Mouse (Mus musculus): ENCODE measurements around the gene Baz1a. TPM values are rescaled to one million over a fixed set of nuclear protein-coding genes. Genes with fewer than 3 reads are reported as not detected.

Gene Baz1a
- 35.4 and 44.5 TPM in 2 replicates for polyA plus RNA-seq (2012; ENCODE audit: low replicate concordance)

DNA sequence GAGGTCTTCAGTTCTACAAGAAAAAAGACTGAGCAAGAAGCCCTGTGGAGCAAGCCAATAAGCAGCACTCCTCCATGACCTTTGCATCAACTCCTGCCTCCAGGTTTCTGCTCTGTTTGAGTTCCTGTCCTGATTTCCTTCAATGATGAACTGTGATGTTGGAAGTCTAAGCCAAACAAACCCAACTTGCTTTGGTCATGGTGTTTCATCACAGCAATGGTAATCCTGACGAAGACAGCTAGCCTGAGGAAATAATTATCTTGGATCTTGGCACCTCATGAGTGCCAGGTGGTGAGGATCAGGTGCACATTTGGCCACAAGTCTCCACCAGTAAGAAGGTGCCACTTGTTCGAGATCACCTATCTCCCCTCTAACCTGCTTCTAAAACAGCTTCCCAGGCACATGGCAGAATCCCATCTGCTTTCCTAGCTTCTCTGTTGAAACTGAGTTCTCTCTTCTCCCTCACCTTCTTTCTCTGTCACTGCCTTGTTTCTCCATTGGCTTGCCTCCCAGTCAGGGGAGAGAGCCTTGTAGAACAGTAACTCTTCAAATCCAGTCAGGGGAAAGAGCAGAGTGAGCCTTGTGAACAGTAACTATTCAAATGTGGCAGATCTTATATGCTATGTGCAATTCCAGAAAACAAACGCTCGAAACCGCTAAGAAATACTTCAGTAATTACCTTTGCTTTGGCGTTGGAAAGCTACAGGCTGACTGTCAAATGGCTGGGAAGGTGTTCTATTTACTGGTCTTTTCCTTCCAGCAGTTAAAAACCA, at the start of gene Baz1a:
Baz1a (minus strand) TSS at position 723 of the 773 bp plus-strand sequence.

DNA sequence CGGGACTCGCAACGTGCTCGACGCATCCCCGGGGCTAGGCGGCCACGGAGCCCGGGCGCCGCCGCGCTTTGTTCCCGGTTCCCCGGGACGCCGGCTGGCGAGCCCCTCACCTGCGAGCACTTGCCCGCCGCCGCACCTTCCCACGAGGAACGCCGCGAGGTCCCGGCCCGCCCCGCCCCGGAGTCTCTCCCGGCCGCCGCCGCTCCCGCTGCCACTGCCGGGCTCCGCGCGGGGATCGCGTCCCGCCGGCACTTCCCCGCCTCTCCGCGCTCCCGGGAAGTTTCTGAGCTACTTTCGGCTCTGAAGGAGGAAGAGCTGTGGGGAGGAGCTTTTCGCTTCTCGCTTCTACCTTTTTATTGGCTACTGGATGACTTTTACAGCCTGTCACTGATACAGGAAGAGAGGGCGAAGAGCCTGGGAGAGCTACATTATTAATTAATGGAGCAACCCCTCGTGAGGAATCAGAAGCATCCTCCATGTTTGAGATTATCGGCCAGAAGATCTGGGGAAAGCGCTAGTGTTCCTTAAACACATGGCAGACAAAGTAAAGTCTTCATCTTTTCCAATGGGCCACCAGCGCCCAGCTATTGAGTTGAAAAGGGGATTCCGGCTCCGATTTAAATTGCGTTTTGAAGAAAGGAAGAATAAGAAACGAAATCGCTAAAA, 28.0 kb downstream of the Baz1a start, which contains the start of gene Gm20403:
Gm20403 (minus strand) TSS at position 478 of the 666 bp plus-strand sequence.

DNA sequence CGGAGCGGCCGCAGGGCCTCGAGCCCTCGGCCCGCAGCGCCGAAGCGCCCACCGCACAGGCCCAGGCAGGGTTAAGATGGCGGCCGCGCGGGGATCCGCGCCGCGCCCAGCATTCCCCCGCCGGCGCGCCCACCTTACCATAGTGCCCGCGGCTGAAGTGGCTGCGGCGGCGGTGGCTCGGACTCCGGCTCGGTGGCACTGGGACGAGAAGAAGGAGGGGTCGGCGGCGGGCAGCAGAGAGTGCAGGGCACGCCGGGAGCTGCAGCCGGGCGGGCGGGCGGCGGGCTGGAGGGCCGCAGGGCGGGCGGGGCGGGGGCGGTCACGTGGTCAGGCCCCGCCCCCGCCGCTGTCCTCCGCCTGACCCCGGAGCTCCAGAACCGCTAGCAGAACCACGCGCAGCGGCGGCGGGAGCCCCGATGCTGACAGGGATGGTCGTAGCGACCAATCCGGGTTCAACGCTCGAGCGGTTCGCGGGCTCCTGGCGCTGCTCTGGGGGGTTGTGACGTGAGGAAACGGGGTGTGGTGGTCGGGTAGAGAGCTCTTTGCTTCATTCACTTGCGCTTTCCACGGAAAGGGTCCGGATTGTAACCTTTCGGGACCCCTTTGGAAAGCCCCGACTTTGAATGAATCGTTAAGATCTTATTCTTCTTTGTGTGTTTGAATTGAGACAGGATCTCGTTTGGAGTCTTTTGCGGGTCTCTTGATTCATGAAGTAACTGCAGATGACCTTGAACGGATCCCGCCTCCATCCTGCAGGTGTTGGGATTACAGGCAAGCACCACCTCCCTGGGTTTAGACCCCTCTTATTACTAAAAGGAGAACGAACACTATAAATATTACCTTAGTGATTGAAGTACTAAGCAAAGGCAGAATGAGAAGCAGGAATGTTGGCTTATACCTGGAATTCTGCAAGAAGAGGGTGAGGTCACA, 151.3 kb downstream of the Baz1a start, which contains the start of gene Cfl2:
Cfl2 (minus strand) TSS at position 272 of the 930 bp plus-strand sequence.

Other genes with a start within 250 kb of the Baz1a start
- gene Snx6, start 218.6 kb downstream of the Baz1a start, polyA plus RNA-seq (2012; ENCODE audit: low replicate concordance): 2.7 and 13.7 TPM in 2 replicates
- gene Cfl2, start 151.5 kb downstream of the Baz1a start, polyA plus RNA-seq (2012; ENCODE audit: low replicate concordance): 0.71 and 0.74 TPM in 2 replicates
- 3.3 and 12.3 TPM in 2 replicates for gene Gm20403, start 27.8 kb downstream of the Baz1a start, polyA plus RNA-seq (2012; ENCODE audit: low replicate concordance)
- gene 2700097O09Rik, start 65.8 kb upstream of the Baz1a start, polyA plus RNA-seq (2012; ENCODE audit: low replicate concordance): 0.66 TPM in 1 of 2 replicates, not detected in the other
- gene Srp54a, start 65.9 kb upstream of the Baz1a start, polyA plus RNA-seq (2012; ENCODE audit: low replicate concordance): 0.61 and 2.4 TPM in 2 replicates
- 2.0 and 3.1 TPM in 2 replicates for gene Fam177a, start 110.1 kb upstream of the Baz1a start, polyA plus RNA-seq (2012; ENCODE audit: low replicate concordance)
- 17.1 and 126 TPM in 2 replicates for gene Srp54b, start 140.8 kb upstream of the Baz1a start, polyA plus RNA-seq (2012; ENCODE audit: low replicate concordance)
- not detected in 2 replicates for gene 1700047I17Rik2, start 185.2 kb upstream of the Baz1a start, polyA plus RNA-seq (2012; ENCODE audit: low replicate concordance)
- gene Srp54c, start 215.8 kb upstream of the Baz1a start, polyA plus RNA-seq (2012; ENCODE audit: low replicate concordance): 0.19 and 1.2 TPM in 2 replicates